Mouse (Mus musculus): ENCODE measurements around the gene Zfp280c. TPM values are rescaled to one million over a fixed set of nuclear protein-coding genes. Genes with fewer than 3 reads are reported as not detected.

Gene Zfp280c
- polyA plus RNA-seq (2012; rRNA removed) = 2.2 and 2.5 TPM in 2 replicates

DNA sequence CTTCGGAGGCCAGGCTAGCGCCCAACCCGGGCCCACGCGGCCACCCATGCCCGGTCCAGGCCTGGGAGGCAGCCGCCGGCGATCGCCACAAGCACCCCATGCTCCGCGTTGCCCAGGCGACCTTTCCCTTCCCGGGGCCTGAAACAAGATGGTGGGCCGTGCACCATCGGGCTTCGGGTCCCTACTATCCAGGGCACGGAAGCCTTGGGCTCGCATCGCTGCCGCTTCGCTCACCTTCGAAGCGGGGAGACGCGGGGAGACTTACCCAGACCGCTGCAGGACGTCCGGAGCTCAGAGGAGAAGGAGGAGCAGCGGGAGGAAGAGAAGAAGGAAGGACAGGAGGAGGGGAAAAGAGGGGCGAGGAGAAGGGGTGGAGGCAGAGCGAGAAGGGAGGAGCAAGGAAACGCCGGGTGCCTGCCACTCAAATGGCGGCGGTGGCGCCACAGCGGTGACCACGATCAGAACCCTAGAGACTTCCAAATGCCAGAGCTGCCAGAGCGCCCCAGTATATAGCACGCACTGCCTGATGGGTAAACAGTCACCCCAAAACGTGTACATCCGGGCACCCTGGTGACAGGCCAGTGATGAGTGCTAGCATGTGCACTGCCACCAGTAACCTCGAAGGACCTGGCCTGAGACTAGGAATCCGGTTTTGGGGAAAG, at the start of gene Zfp280c:
Zfp280c (minus strand) TSS at position 406 of the 662 bp plus-strand sequence.
- WGBS = 25% methylated on average over 45 of the region's 45 CpGs
- no peaks in the 10 kb centered on the region for H3K4me1 ChIP-seq (ENCODE audit: control insufficient read depth, insufficient read depth, insufficient read length)
- TF ChIP-seq CTCF (IDR thresholded peaks at IDR 0.05; ENCODE audit: extremely low read depth, insufficient read depth, insufficient read length, insufficient replicate concordance) (no peak), POLR2A (IDR thresholded peaks at IDR 0.05; ENCODE audit: low read depth, low read length) (peak; percentile 35; the same call in 1 of the 2 replicates)
- H3K27ac ChIP-seq (ENCODE audit: insufficient read depth, low read length) = peak within 1 kb of the TSS; percentile 61
- no peaks in the 10 kb centered on the region for H3K27me3 ChIP-seq (ENCODE audit: control insufficient read depth, insufficient read depth, low read length)
- H3K36me3 ChIP-seq (ENCODE audit: control insufficient read depth, insufficient read depth, low read length) = peaks cover 2% of the 10 kb centered on the region; the same call in 1 of the 2 replicates
- peak within 1 kb of the TSS; percentile 68 for H3K4me3 ChIP-seq (ENCODE audit: extremely low read depth, insufficient read depth, insufficient read length)
- peak; percentile 33 to 63 for DNase-seq (ENCODE audit: low read depth in 1 of 2, low spot score in 2 of 2)

DNA sequence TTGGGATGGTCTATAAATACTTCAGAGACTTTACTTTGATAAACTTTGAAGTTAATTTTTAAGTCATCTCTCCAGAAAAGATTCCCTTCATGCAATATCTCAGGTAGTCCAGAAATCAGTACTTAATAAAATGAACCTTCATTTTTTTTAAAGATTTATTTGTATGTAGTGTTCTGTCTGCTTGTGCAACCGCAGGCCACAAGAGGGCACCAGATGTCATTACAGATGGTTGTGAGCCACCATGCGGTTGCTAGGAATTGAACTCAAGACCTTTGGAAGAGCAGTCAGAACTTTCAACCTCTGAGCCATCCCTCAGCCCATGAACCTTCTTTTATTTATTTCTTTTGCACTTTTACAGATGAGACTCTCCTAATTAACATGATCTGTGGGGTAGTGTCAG, 42.7 kb upstream of the Zfp280c start:
- no peaks in the 10 kb centered on the region for H3K4me1 ChIP-seq (ENCODE audit: control insufficient read depth, insufficient read depth, insufficient read length)
- no peak overlapping the region for H3K4me3 ChIP-seq (ENCODE audit: extremely low read depth, insufficient read depth, insufficient read length)
- H3K27me3 ChIP-seq (ENCODE audit: control insufficient read depth, insufficient read depth, low read length) = no peaks in the 10 kb centered on the region
- no peaks in the 10 kb centered on the region; the same call in 1 of the 2 replicates for H3K36me3 ChIP-seq (ENCODE audit: control insufficient read depth, insufficient read depth, low read length)
- H3K27ac ChIP-seq (ENCODE audit: insufficient read depth, low read length) = no peak overlapping the region
- TF ChIP-seq POLR2A (IDR thresholded peaks at IDR 0.05; ENCODE audit: low read depth, low read length) (no peak), CTCF (IDR thresholded peaks at IDR 0.05; ENCODE audit: extremely low read depth, insufficient read depth, insufficient read length, insufficient replicate concordance) (no peak)
- WGBS = 56% methylated on average over 2 of the region's 2 CpGs
- DNase-seq (ENCODE audit: low read depth in 1 of 2, low spot score in 2 of 2) = no peak

DNA sequence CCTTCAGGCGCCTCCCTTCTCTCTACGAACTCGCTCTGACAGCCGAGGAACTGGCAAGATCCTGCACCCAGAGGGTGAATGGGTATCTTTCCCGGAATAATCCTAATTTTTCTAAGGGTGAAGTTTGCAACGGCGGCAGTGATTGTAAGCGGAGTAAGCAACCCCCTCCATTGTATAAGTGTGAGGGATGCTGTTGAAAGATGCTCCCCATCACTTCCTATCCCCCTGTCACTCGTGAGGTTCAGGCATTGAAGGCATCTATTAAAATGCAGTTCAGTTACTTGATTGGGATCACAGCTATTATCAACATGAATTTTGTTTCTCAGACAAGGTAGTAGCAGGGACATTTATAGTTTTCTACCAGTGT, 29.7 kb upstream of the Zfp280c start:
- TF ChIP-seq CTCF (IDR thresholded peaks at IDR 0.05; ENCODE audit: extremely low read depth, insufficient read depth, insufficient read length, insufficient replicate concordance) = no peak
- TF ChIP-seq POLR2A (IDR thresholded peaks at IDR 0.05; ENCODE audit: low read depth, low read length) = no peak
- Histone ChIP-seq H3K4me3 (ENCODE audit: extremely low read depth, insufficient read depth, insufficient read length) (peak overlapping the region; percentile 96), H3K27ac (ENCODE audit: insufficient read depth, low read length) (peak overlapping the region; percentile 51; the same call in 1 of the 2 replicates), H3K27me3 (ENCODE audit: control insufficient read depth, insufficient read depth, low read length) (no peaks in the 10 kb centered on the region), H3K4me1 (ENCODE audit: control insufficient read depth, insufficient read depth, insufficient read length) (no peaks in the 10 kb centered on the region; the same call in 1 of the 2 replicates), H3K36me3 (ENCODE audit: control insufficient read depth, insufficient read depth, low read length) (no peaks in the 10 kb centered on the region)
- DNase-seq (ENCODE audit: low read depth in 1 of 2, low spot score in 2 of 2) = no peak
- WGBS = 29% methylated on average over 9 of the region's 9 CpGs

DNA sequence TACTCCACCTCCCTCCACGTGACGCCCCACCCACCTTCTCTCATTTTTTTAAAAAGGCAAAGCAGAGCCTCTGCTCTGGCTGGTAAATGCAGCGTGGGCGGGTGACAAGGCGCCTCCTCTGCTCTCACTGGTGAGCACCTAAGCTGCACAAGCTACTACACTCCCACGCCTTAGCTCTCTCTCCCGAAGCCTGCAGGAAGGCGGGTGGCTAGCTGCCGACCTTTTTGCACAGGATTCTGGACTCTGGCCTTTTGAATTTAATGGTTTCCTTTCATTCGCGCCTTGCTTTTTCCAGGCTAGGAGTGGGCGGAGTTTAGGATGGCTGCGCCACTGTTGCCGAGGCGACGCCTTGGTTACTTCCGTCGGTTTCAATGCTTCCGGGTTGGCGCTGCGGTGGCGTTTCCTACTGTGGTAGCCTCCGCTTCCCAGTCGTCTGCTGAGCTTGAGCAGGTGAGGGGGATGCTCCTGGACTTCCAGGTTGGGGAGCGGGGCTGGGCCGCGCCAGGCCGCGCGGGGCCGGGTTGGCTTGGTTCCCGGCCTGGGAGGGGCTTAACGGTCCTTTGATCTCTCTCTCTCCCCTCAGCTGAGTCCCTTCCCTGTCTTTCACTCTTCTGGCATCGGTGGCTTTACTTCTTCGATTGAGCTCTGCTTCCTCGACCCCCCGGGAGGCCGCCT, 29.2 kb upstream of the Zfp280c start, which contains the start of gene Slc25a14:
Slc25a14 (plus strand) TSS at position 35 of the 675 bp plus-strand sequence.
- no peaks in the 10 kb centered on the region; the same call in 1 of the 2 replicates for H3K4me1 ChIP-seq (ENCODE audit: control insufficient read depth, insufficient read depth, insufficient read length)
- H3K4me3 ChIP-seq (ENCODE audit: extremely low read depth, insufficient read depth, insufficient read length) = peak within 1 kb of the TSS; percentile 96
- no peaks in the 10 kb centered on the region for H3K27me3 ChIP-seq (ENCODE audit: control insufficient read depth, insufficient read depth, low read length)
- 26% methylated on average over 38 of the region's 38 CpGs for WGBS
- no peaks in the 10 kb centered on the region for H3K36me3 ChIP-seq (ENCODE audit: control insufficient read depth, insufficient read depth, low read length)
- H3K27ac ChIP-seq (ENCODE audit: insufficient read depth, low read length) = peak within 1 kb of the TSS; percentile 51
- no peak for TF ChIP-seq POLR2A (IDR thresholded peaks at IDR 0.05; ENCODE audit: low read depth, low read length)
- TF ChIP-seq CTCF (IDR thresholded peaks at IDR 0.05; ENCODE audit: extremely low read depth, insufficient read depth, insufficient read length, insufficient replicate concordance) = no peak
- DNase-seq (ENCODE audit: low read depth in 1 of 2, low spot score in 2 of 2) = peak; percentile 55

DNA sequence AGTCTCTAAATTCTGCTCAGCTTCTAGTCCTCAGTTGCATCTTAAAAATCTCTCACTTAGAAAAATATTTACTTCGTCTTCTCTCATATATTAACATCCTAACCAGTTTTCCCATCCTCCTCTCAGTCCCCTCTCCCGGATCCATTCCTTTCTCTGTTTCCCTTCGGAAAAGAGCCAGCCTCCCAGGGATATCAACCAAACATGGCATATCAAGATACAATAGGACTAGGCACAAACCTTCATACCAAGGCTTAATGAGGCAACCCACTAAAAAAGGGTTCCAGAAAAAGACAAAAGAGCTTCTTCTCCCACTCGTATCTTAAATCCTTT, 28.7 kb upstream of the Zfp280c start:
- H3K27me3 ChIP-seq (ENCODE audit: control insufficient read depth, insufficient read depth, low read length) = no peaks in the 10 kb centered on the region
- peak overlapping the region; percentile 96; the same call in 1 of the 2 replicates for H3K4me3 ChIP-seq (ENCODE audit: extremely low read depth, insufficient read depth, insufficient read length)
- no peaks in the 10 kb centered on the region; the same call in 1 of the 2 replicates for H3K4me1 ChIP-seq (ENCODE audit: control insufficient read depth, insufficient read depth, insufficient read length)
- no peaks in the 10 kb centered on the region for H3K36me3 ChIP-seq (ENCODE audit: control insufficient read depth, insufficient read depth, low read length)
- 27% methylated on average over 4 of the region's 4 CpGs for WGBS
- TF ChIP-seq POLR2A (IDR thresholded peaks at IDR 0.05; ENCODE audit: low read depth, low read length) = no peak
- no peak for TF ChIP-seq CTCF (IDR thresholded peaks at IDR 0.05; ENCODE audit: extremely low read depth, insufficient read depth, insufficient read length, insufficient replicate concordance)
- no peak overlapping the region for H3K27ac ChIP-seq (ENCODE audit: insufficient read depth, low read length)
- DNase-seq (ENCODE audit: low read depth in 1 of 2, low spot score in 2 of 2) = no peak

DNA sequence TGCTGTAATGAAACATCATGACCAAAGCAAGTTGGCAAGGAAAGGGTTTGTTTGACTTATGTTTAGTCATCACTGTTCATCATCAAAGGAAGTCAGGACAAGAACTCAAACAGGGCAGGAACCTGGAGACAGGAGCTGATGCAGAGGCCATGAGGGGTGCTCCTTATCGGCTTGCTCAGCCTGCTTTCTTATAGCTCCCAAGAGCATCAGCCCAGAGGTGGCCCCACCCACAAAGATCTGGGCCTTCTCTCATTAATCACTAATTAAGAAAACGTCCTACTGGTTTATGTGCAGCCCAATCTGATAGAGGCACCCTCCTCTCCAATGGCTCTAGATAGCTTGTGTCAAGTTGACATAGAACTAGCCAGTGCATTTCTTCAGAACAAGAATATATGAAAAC, 10.6 kb upstream of the Zfp280c start:
- WGBS = 67% methylated on average over 2 of the region's 2 CpGs
- Histone ChIP-seq H3K4me3 (ENCODE audit: extremely low read depth, insufficient read depth, insufficient read length) (no peak overlapping the region), H3K27me3 (ENCODE audit: control insufficient read depth, insufficient read depth, low read length) (no peaks in the 10 kb centered on the region), H3K4me1 (ENCODE audit: control insufficient read depth, insufficient read depth, insufficient read length) (no peaks in the 10 kb centered on the region), H3K27ac (ENCODE audit: insufficient read depth, low read length) (no peak overlapping the region), H3K36me3 (ENCODE audit: control insufficient read depth, insufficient read depth, low read length) (no peaks in the 10 kb centered on the region)
- no peak for DNase-seq (ENCODE audit: low read depth in 1 of 2, low spot score in 2 of 2)
- no peak for TF ChIP-seq POLR2A (IDR thresholded peaks at IDR 0.05; ENCODE audit: low read depth, low read length)

DNA sequence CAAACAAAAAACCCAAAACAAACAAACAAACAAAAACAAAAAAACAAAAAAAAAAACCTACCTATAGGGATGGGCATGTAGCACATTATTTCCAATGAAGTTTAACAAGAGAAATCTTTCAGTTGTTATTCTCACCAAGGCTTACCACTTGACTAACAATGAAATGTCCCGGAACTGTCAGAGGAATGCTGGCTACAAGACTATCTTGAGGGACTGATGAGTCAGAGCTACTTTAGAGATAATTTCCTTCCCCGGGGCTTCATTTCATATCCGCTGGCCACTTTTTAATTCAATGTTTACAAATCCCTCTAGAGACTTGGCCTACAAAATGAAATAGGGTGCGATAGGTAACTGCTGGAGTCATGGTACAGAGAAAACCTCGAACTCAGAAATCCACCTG, 2.6 kb upstream of the Zfp280c start:
- H3K27ac ChIP-seq (ENCODE audit: insufficient read depth, low read length) = no peak overlapping the region
- H3K27me3 ChIP-seq (ENCODE audit: control insufficient read depth, insufficient read depth, low read length) = no peaks in the 10 kb centered on the region
- no peak for DNase-seq (ENCODE audit: low read depth in 1 of 2, low spot score in 2 of 2)
- H3K36me3 ChIP-seq (ENCODE audit: control insufficient read depth, insufficient read depth, low read length) = no peaks in the 10 kb centered on the region
- TF ChIP-seq CTCF (IDR thresholded peaks at IDR 0.05; ENCODE audit: extremely low read depth, insufficient read depth, insufficient read length, insufficient replicate concordance) (no peak), POLR2A (IDR thresholded peaks at IDR 0.05; ENCODE audit: low read depth, low read length) (no peak)
- 93% methylated on average over 5 of the region's 5 CpGs for WGBS
- no peaks in the 10 kb centered on the region for H3K4me1 ChIP-seq (ENCODE audit: control insufficient read depth, insufficient read depth, insufficient read length)
- no peak overlapping the region for H3K4me3 ChIP-seq (ENCODE audit: extremely low read depth, insufficient read depth, insufficient read length)
